Mouse (Mus musculus) spleen, adult 2 months (tissue): ENCODE results near the gene Fyb.

ENCODE experiments used
- CTCF ChIP-seq: fragments of 200-500 bp; IDR thresholded peaks from 2 replicates; pipeline ENCODE4 v1.5.1; 2011; ENCODE audit warnings: mild to moderate bottlenecking, inconsistent platforms; ENCODE audit not compliant: insufficient read depth, insufficient read length, insufficient replicate concordance; ENCODE audit errors: extremely low read depth
- POLR2A ChIP-seq: fragments of 200-500 bp; IDR thresholded peaks from 2 replicates; pipeline ENCODE4 v1.6.1; 2011; ENCODE audit warnings: low read depth, low read length, inconsistent platforms

DNA sequence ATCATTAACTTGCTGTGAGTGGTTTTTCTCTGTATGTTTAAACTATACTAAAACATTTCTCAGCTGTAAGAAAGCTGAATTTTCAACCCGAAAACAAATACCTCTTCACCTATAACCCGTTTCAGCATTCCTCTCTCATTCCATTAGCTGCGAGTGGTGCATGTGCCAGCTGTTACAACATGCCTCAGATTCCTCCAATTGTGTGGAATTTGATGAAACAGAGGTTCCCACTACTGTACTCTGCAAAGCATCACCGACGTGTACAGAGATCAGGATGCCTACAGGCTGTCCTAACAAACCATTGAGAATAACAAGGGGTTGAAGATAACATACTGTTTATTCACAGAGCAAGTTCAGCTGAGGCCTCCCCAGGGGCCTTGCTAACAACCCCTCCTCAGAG, 143.4 kb downstream of the Fyb start:
- TF ChIP-seq CTCF (no peak), POLR2A (no peak)
